Comparison of ENCODE assay signal across 8 mouse cellular contexts in genomic region chr4:46138287-46139222, GRCm38 (mm10). TPM values are rescaled to one million over a fixed set of nuclear protein-coding genes. Genes with fewer than 3 reads are reported as not detected.
DNase-seq lines count a peak whose midpoint lies in the region; ATAC-seq lines count a peak whose summit lies in the region.

Gene Ncbp1 (plus strand): TSS chr4:46138613.
Gene Tstd2 (minus strand): TSS chr4:46138694.

- ATAC-seq in hematopoietic stem cell, adult 5-6 weeks (replicated peaks in 1 of 2; ENCODE audit: insufficient read depth in 1 of 2, low FRiP score in 2 of 2, low TSS enrichment in 1 of 2, low read depth in 1 of 2, poor library complexity in 2 of 2, severe bottlenecking in 2 of 2) = peak; percentile 82 to 91
- ATAC-seq in lung, embryonic 16.5 days (ENCODE audit: low read depth) = peak; percentile 94

- peaks cover 5% of the 10 kb centered on the region; the same call in 1 of the 2 replicates for H3K36me3 ChIP-seq in lung, embryonic 16.5 days (ENCODE audit: control insufficient read depth, insufficient read depth, low read length)

- H3K4me3 ChIP-seq in lung, embryonic 16.5 days (ENCODE audit: low read length) = peak within 1 kb of the TSS; percentile 94

- DNase-seq in MEL-GATA-1-ER (ENCODE audit: extremely low read depth, low read depth) = peak; percentile 54
- peak; percentile 93 for DNase-seq in cerebellum, adult 8-10 months
- peak; percentile 89 for DNase-seq in forelimb bud, embryonic 11.5 days (ENCODE audit: low read depth, low spot score)
- peak; percentile 86 for DNase-seq in layer of hippocampus, adult 9-10 months (ENCODE audit: low spot score)
- peak; percentile 90 for DNase-seq in ovary, postnatal 10 days (ENCODE audit: low spot score)
- DNase-seq in thymus, postnatal 10 days (ENCODE audit: low spot score in 2 of 2) = peak; percentile 84 to 91

- peaks cover 16% of the 10 kb centered on the region for H3K4me1 ChIP-seq in lung, embryonic 16.5 days (replicated peaks; ENCODE audit: control insufficient read depth, insufficient read depth, low read length)

- peak within 1 kb of the TSS; percentile 99 for H3K27ac ChIP-seq in lung, embryonic 16.5 days (ENCODE audit: low read length)

- H3K4me2 ChIP-seq in lung, embryonic 16.5 days (ENCODE audit: low read depth, low read length) = peak within 1 kb of the TSS; percentile 89

- H3K9ac ChIP-seq in lung, embryonic 16.5 days (ENCODE audit: low read length) = peak within 1 kb of the TSS; percentile 92

- H3K9me3 ChIP-seq in lung, embryonic 16.5 days (ENCODE audit: control insufficient read depth, low read length) = no peaks in the 10 kb centered on the region

- no peaks in the 10 kb centered on the region for H3K27me3 ChIP-seq in lung, embryonic 16.5 days (ENCODE audit: control insufficient read depth, insufficient read depth, low read depth, low read length)

- under 1% methylated on average over 79 of the region's 90 CpGs for WGBS in lung, embryonic 16.5 days

RNA-seq across cellular contexts. Expression of gene Ncbp1, which starts in this region (rescaled TPM):
- total RNA-seq in hematopoietic stem cell, adult 5-6 weeks (2017) = 74.3 and 104 TPM in 2 replicates
- polyA plus RNA-seq in lung, embryonic 16.5 days (2015; fragmentation: Nextera tagmentation; extraction: Ambion mirVana) = 57.9 and 64.5 TPM in 2 replicates

RNA-seq across cellular contexts. Expression of gene Tstd2, which starts in this region (rescaled TPM):
- total RNA-seq in hematopoietic stem cell, adult 5-6 weeks (2017) = 24.7 and 29.0 TPM in 2 replicates
- polyA plus RNA-seq in lung, embryonic 16.5 days (2015; fragmentation: Nextera tagmentation; extraction: Ambion mirVana) = 38.9 and 41.4 TPM in 2 replicates

Comparison
In these comparisons a context has a peak if more than half of its experiments do, and no peak if none do; other contexts are left out.
1. Peak in every context shown above with its lines: DNase-seq, ATAC-seq, H3K4me3 ChIP-seq and H3K27ac ChIP-seq.